Mouse (Mus musculus): ENCODE measurements around the gene Fam192a.

- TF ChIP-seq UBTF (IDR thresholded peaks at IDR 0.05; ENCODE audit: low read depth, low read length) (no peak), POLR2A (IDR thresholded peaks at IDR 0.05; ENCODE audit: low read depth, low read length) (no peak), MAZ (IDR thresholded peaks at IDR 0.05; ENCODE audit: low read depth, low read length) (no peak), ZC3H11A (IDR thresholded peaks at IDR 0.05; ENCODE audit: low read depth, low read length) (no peak), EP300 (IDR thresholded peaks at IDR 0.05; ENCODE audit: low read length) (no peak), CTCF (conservative IDR thresholded peaks at IDR 0.05 in 1 of 2, IDR thresholded peaks at IDR 0.05 in 1 of 2; ENCODE audit: low read depth in 2 of 2, low read length in 2 of 2) (no peak), KAT2A (IDR thresholded peaks at IDR 0.05; ENCODE audit: insufficient replicate concordance, low read length) (no peak)
These were observed 52.8 kb downstream of the Fam192a start for GRCm38 (mm10) chr8:94549041-94549440.

Data from CH12.LX (cell line).